Mouse (Mus musculus): ENCODE measurements at regions not wholly inside any gene's neighbourhood (a gene's known extent, or its start where the extent isn't known, plus 50 kb on each side); places are given as distances from the start of the nearest gene placed in this dataset.

DNA sequence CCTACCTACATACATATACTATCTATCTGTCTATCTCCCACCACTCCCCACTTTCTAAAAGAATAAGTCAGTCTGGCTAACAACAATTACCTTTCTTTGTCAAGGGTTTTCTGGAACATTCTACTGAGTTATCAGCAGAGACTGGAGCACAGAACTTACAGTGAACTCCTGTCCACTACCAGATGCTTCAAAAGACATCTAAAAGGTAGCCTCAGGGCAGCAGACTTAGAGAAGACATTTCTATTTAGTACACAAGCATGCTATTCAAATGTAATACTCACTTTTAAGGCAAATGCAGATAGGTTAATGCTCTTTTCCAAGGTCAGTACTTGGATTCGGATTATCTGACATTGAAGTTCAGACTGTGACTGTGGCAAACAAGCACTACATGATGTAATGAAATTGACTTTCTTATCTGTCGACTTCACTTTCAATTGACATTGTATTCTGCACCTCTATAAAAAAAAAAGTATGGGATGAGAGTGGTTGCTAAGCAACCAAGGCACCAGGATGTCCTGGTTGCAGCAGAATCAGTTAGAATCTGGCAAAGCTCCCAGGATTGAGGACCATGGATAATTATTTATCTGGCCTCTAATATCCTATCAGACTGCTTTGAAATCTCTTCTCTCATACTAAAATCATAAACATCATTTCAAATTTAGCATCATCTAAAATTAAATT, 90.9 kb upstream of the Gucy1a1 start:
- TF ChIP-seq CTCF (IDR thresholded peaks at IDR 0.05; ENCODE audit: borderline replicate concordance, insufficient read depth, low read length) (no peak), POLR2A (IDR thresholded peaks at IDR 0.05; ENCODE audit: low read depth, low read length) (no peak)
